Mouse (Mus musculus): ENCODE measurements around the gene Runx1.

DNA sequence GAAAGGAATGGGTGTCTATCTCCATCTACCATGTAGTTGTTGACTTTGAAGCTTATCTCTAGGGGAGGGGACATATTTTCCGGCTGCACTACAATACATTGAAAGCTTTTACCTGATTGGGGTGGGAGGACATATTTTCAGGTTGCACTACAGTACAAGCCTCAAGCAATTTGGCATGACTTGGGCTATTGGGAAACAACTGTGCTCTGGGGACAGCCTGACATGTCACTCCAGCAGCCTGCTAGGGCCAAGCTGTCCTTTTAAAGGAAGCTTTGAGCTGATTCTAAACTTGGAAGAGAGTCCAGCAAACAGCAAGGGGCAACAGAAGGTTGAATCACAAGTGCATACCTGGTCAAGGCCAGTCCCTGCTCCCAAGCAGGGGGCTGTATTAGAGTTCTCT lies 270.9 kb downstream of the Runx1 start:
- TF ChIP-seq CTCF (IDR thresholded peaks at IDR 0.05) (no peak), EP300 (IDR thresholded peaks at IDR 0.05) (no peak)
